Mouse (Mus musculus) heart, adult 18-20 months (tissue): ENCODE measurements around the gene Olfr691. TPM values are rescaled to one million over a fixed set of nuclear protein-coding genes. Genes with fewer than 3 reads are reported as not detected.
"Not testable (repeated sequence)": the region's sequence is repeated elsewhere in the genome, so short reads cannot be mapped to it uniquely, and the experiment has no call there.

Experiments used
- DNase-seq, 2 experiments: peaks; one replicate each; pipeline ENCODE4 v3.0.0; 2021 to 2022; ENCODE audit warnings: mixed read lengths in 1 of 2
- long read RNA-seq, 2 experiments: library from polyadenylated mRNA; stranded (forward); transcript quantifications; one replicate each; pipeline ENCODE4 v2.0.0; 2021
- total RNA-seq, 2 experiments: library from RNA; stranded (reverse); gene quantifications; 2 replicates each; pipeline ENCODE4 v1.2.3; 2021

The Olfr691 gene
- total RNA-seq: not detected
- long read RNA-seq, experiment 1: 0 reads
- long read RNA-seq, experiment 2: 0 reads

DNA sequence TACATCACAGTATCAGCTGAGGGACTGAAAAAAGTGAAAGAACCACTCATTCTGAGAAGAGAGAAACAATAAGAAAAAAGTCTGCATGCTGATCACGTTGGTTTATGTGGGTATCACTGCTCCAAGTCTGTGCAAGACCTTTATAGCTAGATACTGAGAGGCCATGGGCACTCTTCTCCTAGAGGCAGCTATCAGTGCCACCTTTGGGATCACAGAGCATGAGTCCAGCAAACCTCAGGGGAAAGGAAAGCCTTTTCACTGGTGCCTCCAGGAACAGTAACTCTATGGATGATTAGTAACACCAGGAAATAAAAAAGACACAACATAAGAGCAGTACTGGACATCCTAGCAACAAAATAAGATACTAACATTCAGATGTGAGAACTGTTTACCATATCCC lies at the start of gene Olfr691:
Gene Olfr691 (minus strand): TSS at position 101 of the 400 bp plus-strand sequence.
- no peak for DNase-seq

- DNase-seq: no peak
These were observed 48.2 kb upstream of the Olfr691 start for GRCm38 (mm10) chr7:105390236-105390635.

DNA sequence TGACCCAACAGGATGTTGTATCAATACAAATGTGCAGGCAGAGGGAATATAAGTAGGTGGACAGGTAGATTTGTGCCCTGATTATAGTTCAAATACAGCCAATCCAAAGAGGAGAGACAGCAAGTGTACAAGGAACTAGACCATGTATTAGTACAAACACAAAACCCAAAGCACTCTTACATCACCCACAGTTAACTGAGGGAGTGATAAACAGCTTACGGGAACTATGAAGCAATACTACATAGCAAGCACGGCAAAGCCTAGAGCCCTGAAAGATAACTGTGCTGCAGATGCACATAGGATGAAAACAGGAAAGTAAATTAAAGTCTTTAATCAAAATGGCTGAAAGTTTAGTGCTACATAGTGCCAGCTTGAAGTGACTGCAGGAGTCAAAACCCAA lies 45.6 kb upstream of the Olfr691 start:
- DNase-seq: no peak

DNA sequence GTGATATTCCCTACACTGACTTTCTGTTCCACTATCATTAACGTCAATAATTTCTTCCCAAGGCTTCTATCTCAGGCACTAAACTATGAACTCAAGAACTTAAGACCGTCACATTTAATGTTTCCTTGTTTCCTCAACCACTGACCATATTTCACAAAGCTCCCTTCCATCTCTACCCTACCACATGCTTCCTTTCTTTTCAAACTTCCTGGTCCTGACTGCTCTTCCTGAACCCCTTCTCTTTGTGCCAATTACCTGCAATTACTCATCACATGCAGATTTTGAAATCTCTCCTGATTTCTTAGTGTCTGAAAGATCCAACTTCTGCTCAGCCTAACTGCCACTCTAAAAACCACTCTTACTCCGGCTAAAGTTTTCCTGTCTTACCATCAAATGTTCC lies 38.3 kb upstream of the Olfr691 start:
- DNase-seq: no peak

DNA sequence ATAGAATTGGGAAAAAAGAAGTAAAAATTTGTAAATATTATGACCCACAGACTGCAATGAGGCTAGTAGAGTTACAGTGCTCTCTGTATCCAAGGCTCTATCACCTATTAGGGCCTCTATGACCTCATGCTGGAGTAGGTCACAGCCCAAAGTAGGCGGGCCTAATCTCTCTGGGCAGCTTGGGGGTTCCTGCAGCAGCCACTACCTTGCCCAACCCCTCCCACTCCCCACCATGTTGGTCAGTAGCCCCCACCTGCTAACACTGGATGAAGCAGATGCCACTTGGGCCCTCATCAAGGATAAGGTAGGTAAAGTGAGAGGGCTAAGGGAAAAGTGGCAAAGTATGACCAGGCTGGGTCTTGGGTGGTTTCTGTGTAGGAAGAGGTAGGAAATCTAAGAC lies 32.8 kb upstream of the Olfr691 start, which contains the start of gene Gm5901:
Gene Gm5901 (plus strand): TSS at position 173 of the 400 bp plus-strand sequence.
- DNase-seq: no peak

DNA sequence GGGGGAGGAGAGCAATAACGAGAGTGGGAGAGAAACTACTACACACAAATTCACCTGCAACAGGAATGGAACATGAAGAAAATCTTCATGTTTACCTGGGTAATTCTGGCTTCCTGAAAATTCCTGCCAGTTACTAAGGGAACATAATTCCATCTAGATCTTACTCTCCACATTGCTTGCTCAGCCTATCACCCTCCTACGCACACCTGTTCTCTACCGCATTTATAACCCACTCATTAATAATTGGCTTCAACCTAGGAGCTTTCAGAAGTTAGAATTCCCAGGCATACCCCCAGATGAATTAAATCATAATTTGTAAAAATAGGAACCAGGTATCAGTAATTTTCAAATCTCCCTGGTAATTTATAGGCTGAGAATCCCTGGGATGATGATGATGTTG lies 31.9 kb upstream of the Olfr691 start:
- no peak for DNase-seq

GRCm38 (mm10) chr7:105373509-105373908 lies 31.4 kb upstream of the Olfr691 start:
- DNase-seq: peak; percentile 66 to 76

DNA sequence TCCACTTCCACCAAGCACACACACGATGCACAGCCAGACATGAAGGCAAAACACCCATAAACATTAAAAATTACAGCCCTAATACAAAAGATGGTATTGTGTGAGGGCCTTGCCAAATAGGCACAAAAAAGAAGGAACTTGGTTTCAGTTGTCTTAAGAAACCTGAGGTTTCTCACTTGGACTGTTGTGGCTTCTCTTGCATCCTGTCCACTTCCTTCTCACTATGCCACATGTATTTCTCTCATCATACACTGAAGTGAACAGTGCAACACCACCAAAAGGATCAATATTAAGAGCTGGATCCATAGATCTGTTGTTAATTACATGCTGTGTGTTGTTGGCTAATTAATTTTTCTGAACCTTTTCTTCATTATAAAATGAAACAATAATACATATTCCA lies 30.8 kb upstream of the Olfr691 start:
- DNase-seq: no peak

- no peak for DNase-seq
These were observed 26.5 kb upstream of the Olfr691 start for GRCm38 (mm10) chr7:105368521-105368920.

- DNase-seq: no peak
These were observed 25.9 kb upstream of the Olfr691 start, which contains the start of gene Olfr692 for GRCm38 (mm10) chr7:105367930-105368329. Olfr692 (plus strand) TSS chr7:105368230.

GRCm38 (mm10) chr7:105367268-105367667 lies 25.2 kb upstream of the Olfr691 start:
- no peak for DNase-seq

GRCm38 (mm10) chr7:105361713-105362112 lies 19.6 kb upstream of the Olfr691 start:
- DNase-seq: no peak

GRCm38 (mm10) chr7:105356487-105356886 lies 14.4 kb upstream of the Olfr691 start:
- DNase-seq: not testable (repeated sequence)

DNA sequence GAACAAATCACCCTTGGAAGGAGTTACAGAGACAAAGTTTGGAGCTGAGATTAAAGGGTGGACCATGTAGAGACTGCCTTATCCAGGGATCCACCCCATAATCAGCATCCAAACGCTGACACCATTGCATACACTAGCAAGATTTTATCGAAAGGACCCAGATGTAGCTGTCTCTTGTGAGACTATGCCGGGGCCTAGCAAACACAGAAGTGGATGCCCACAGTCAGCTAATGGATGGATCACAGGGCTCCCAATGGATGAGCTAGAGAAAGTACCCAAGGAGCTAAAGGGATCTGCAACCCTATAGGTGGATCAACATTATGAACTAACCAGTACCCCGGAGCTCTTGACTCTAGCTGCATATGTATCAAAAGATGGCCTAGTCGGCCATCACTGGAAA lies 14.0 kb upstream of the Olfr691 start:
- not testable (repeated sequence) for DNase-seq

DNA sequence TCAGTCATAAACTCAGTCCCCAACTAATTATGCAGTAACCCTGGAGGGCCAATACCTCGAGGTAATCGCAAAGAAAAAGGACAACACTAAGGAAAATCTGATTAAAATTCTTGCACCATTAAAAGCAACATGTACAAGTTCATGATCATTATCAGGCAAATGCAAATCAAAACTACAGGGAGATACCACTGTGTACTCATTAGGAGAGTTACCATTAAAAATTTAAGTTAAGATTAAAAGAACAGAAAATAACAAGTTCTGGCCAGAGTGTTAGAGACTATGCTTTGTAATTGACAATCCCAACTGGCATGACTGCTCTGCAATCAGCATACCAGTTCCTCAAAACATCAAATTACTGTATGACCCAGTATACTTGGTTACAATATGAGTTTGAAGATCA lies 682 bp upstream of the Olfr691 start:
- DNase-seq: no peak

GRCm38 (mm10) chr7:105334004-105334403 lies 8.1 kb downstream of the Olfr691 start, which contains the start of gene Olfr690:
Olfr690 (minus strand) TSS chr7:105334104.
- DNase-seq: no peak

- no peak for DNase-seq
These were observed 16.8 kb downstream of the Olfr691 start for GRCm38 (mm10) chr7:105325302-105325701.

DNA sequence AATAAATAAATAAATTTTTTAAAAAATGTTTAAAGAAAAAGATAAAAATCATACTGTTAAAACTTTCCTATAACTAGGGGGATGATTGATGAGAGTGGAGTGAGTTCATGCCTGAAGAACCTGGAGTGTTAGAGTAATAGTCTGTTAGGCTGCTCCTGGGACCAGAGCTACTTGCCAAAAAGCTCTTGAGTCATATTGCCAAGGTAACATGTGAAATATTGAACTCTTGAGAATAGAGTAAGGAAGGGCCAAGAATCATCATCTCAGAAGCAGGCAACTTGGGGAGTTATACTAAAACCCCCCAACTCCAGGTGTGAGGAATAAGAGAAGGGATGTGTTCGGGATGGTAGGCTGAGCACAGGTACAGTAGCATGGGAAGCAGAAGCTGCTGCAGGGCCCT lies 31.2 kb downstream of the Olfr691 start, which contains the start of gene Olfr689:
Gene Olfr689 (plus strand): TSS at position 301 of the 400 bp plus-strand sequence.
- DNase-seq: no peak

GRCm38 (mm10) chr7:105290051-105290450 lies 52.0 kb downstream of the Olfr691 start:
- DNase-seq: no peak

- DNase-seq: no peak
These were observed 54.3 kb downstream of the Olfr691 start, which contains the start of gene Olfr688 for GRCm38 (mm10) chr7:105287795-105288194. Olfr688 (plus strand) TSS chr7:105288095.
